Mouse (Mus musculus) neural tube, embryonic 12.5 days (tissue): ENCODE measurements around the gene Tspear. TPM values are rescaled to one million over a fixed set of nuclear protein-coding genes. Genes with fewer than 3 reads are reported as not detected.

ENCODE experiments used
- microRNA counts: library from miRNA; unstranded; fragments of <30 nt; microRNA quantifications from one replicate; lab custom pipeline; 2017
- microRNA-seq: library from miRNA; unstranded; fragments of <30 nt; microRNA quantifications from one replicate; pipeline ENCODE4, GENCODE M21; 2017
- polyA plus RNA-seq: library from polyadenylated mRNA; unstranded; fragments of >200 nt; fragmentation: Nextera tagmentation; extraction: Ambion mirVana; gene quantifications from 2 replicates; pipeline ENCODE4 v1.2.1, GENCODE M21; 2016

The Tspear gene
- polyA plus RNA-seq, 1 experiment from 2014 or later = 1.2 TPM

MicroRNAs encoded within 50 kb of the gene (microRNA counts, 519-probe panel; counts per million panel counts)
- microRNA mmu-miR-1930 (lab: Ali Mortazavi, UCI) = 342 counts per million, percentile 67 among the panel's probes with 10 or more counts

Small RNA genes within 50 kb of the gene (microRNA-seq; reads per million reads assigned to microRNA genes)
- gene Mir1930 = 22.1 reads per million, percentile 32 among the genes with 10 or more reads in this experiment

Other genes starting within 250 kb of the Tspear start
- 46.4 and 47.4 TPM in 2 replicates for gene Fam207a, start 170.8 kb upstream of the Tspear start, polyA plus RNA-seq
- 1.3 and 1.4 TPM in 2 replicates for gene Itgb2, start 156.3 kb upstream of the Tspear start, polyA plus RNA-seq
- gene Pttg1ip, start 104.8 kb upstream of the Tspear start, polyA plus RNA-seq = 67.8 and 71.1 TPM in 2 replicates
- gene Sumo3, start 80.5 kb upstream of the Tspear start, polyA plus RNA-seq = 288 and 299 TPM in 2 replicates
- 7.6 and 11.0 TPM in 2 replicates for gene Gm49325, start 80.4 kb upstream of the Tspear start, polyA plus RNA-seq
- gene Ube2g2, start 64.3 kb upstream of the Tspear start, polyA plus RNA-seq = 90.9 and 93.7 TPM in 2 replicates
- gene Gm19402, start 4.2 kb downstream of the Tspear start, polyA plus RNA-seq = not detected in 2 replicates
- not detected in 2 replicates for gene Gm9508, start 10.7 kb downstream of the Tspear start, polyA plus RNA-seq
- not detected in 2 replicates for gene Gm10272, start 20.1 kb downstream of the Tspear start, polyA plus RNA-seq
- not detected in 2 replicates for gene Gm10024, start 24.9 kb downstream of the Tspear start, polyA plus RNA-seq
- not detected in 2 replicates for gene Gm10142, start 29.2 kb downstream of the Tspear start, polyA plus RNA-seq
- not detected in 2 replicates for gene Krtap12-1, start 34.0 kb downstream of the Tspear start, polyA plus RNA-seq
- not detected in 2 replicates for gene Gm10100, start 39.9 kb downstream of the Tspear start, polyA plus RNA-seq
- not detected in 2 replicates for gene Gm18596, start 56.1 kb downstream of the Tspear start, polyA plus RNA-seq
- gene Gm9736, start 64.8 kb downstream of the Tspear start, polyA plus RNA-seq = not detected in 2 replicates
- gene Gm3233, start 73.1 kb downstream of the Tspear start, polyA plus RNA-seq = not detected in 2 replicates
- not detected in 2 replicates for gene Gm3238, start 84.8 kb downstream of the Tspear start, polyA plus RNA-seq
- gene Gm7138, start 90.4 kb downstream of the Tspear start, polyA plus RNA-seq = not detected in 2 replicates
- gene Gm3250, start 96.0 kb downstream of the Tspear start, polyA plus RNA-seq = not detected in 2 replicates
- not detected in 2 replicates for gene Gm7137, start 101.6 kb downstream of the Tspear start, polyA plus RNA-seq
- not detected in 2 replicates for gene Gm9639, start 108.5 kb downstream of the Tspear start, polyA plus RNA-seq
- not detected in 2 replicates for gene Gm19668, start 112.6 kb downstream of the Tspear start, polyA plus RNA-seq
- not detected in 2 replicates for gene Gm9507, start 125.3 kb downstream of the Tspear start, polyA plus RNA-seq
- not detected in 2 replicates for gene Gm2696, start 128.1 kb downstream of the Tspear start, polyA plus RNA-seq
- not detected in 2 replicates for gene Krtap10-4, start 140.5 kb downstream of the Tspear start, polyA plus RNA-seq
- not detected in 2 replicates for gene Krtap10-10, start 149.4 kb downstream of the Tspear start, polyA plus RNA-seq
- not detected in 2 replicates for gene Gm36176, start 160.2 kb downstream of the Tspear start, polyA plus RNA-seq
- not detected in 2 replicates for gene Gm10318, start 166.3 kb downstream of the Tspear start, polyA plus RNA-seq
- not detected in 2 replicates for gene Gm3285, start 175.4 kb downstream of the Tspear start, polyA plus RNA-seq
- 8.0 and 8.4 TPM in 2 replicates for gene Lrrc3, start 216.0 kb downstream of the Tspear start, polyA plus RNA-seq